Mouse (Mus musculus): ENCODE measurements around the gene Grin2b.
A peak's percentile ranks its signal among the peaks of the same experiment; 100 is the strongest.
"Not testable (repeated sequence)": the region's sequence is repeated elsewhere in the genome, so short reads cannot be mapped to it uniquely, and the experiment has no call there.

Grin2b gene

GRCm38 (mm10) chr6:135700717-135701345, 472.5 kb downstream of the Grin2b start:
- DNase-seq (ENCODE audit: low spot score in 2 of 2): no peak

GRCm38 (mm10) chr6:135692533-135692932, 480.8 kb downstream of the Grin2b start:
- DNase-seq (ENCODE audit: low spot score in 2 of 2): no peak

- DNase-seq (ENCODE audit: low spot score in 2 of 2): no peak
Measured at GRCm38 (mm10) chr6:135691561-135691960, 481.8 kb downstream of the Grin2b start.

DNA sequence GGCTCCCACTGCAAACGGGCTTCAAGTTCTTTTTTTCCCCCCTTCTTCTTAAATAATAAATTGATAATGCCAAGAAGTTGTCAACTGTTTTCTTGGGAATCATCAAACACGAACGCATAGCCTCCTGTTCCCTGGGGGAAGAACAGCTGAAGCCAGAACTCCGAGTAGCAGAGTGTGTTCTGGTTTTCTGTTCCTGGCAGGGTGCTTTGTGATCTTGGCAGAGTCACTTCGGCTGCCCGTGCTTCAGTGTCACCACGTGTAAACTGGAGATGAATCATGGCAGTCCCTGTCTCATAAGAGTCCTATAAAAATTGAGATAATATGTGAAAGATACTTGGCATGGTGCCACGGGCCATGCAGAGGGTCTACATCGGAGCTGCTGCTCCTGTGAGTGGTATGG, 485.4 kb downstream of the Grin2b start:
- DNase-seq (ENCODE audit: low spot score in 2 of 2): peak; percentile 56 to 67

GRCm38 (mm10) chr6:135684206-135684605, 489.1 kb downstream of the Grin2b start:
- DNase-seq (ENCODE audit: low spot score in 2 of 2): no peak

DNA sequence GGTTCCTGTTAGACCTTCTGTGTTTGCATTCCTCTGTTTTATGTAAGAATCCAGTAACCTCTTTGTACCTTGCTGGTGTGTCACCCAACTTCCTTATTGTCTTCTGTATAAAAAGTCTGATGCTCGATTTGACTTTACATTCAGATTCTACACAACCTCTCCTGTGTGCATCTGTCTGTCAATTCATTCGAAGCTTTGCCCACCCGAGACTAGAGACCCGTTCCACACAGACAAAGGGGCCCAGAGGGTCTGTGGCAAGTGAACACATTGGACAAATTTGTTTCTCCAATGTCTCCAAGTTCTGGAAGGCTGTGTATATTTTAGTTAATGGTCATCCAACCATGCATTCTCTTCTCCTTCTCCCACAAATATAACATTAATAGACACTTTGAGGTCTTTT, 491.9 kb downstream of the Grin2b start:
- DNase-seq (ENCODE audit: low spot score in 2 of 2): not testable (repeated sequence)

GRCm38 (mm10) chr6:135680105-135680710, 493.1 kb downstream of the Grin2b start:
- DNase-seq (ENCODE audit: low spot score in 2 of 2): no peak

GRCm38 (mm10) chr6:135674380-135674779, 498.9 kb downstream of the Grin2b start:
- DNase-seq (ENCODE audit: low spot score in 2 of 2): no peak

DNA sequence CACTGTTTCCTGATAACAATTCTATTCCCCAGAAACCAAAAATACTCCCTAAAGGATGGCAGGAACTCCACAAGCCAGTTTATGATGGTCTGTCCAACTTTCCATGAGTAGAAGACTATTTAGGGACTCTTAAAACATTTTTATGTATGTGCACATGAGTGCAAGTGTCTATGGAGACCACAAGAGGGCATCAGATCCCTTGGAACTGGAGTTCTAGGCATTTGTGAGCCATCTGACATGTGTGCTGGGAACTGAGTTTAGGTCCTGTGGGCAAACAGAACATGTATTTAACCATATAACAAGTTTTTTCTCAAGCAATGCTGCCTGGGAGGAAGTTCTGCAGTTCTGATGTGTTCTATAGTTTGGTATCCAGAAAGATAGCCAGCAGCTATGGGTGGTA, 501.3 kb downstream of the Grin2b start:
- no peak for DNase-seq (ENCODE audit: low spot score in 2 of 2)

Measured in right cerebral cortex, postnatal 10 days (tissue).